Mouse (Mus musculus): ENCODE measurements around the gene Asic2.
A peak's percentile ranks its signal among the peaks of the same experiment; 100 is the strongest.

Gene Asic2

GRCm38 (mm10) chr11:80887021-80887420 lies 1081.2 kb downstream of the Asic2 start:
- DNase-seq = peak in 1 of 2 experiments; percentile 29

- DNase-seq = no peak
Observed at GRCm38 (mm10) chr11:80886365-80886764, 1081.9 kb downstream of the Asic2 start.

- DNase-seq = no peak
Observed at GRCm38 (mm10) chr11:80884521-80885231, 1083.6 kb downstream of the Asic2 start.

GRCm38 (mm10) chr11:80882229-80882810 lies 1085.9 kb downstream of the Asic2 start:
- DNase-seq = no peak

GRCm38 (mm10) chr11:80878026-80878425 lies 1090.2 kb downstream of the Asic2 start:
- DNase-seq = no peak

- peak; percentile 60 to 87 for DNase-seq
Observed at GRCm38 (mm10) chr11:80877131-80877651, 1091.1 kb downstream of the Asic2 start.

GRCm38 (mm10) chr11:80872509-80873474 lies 1095.5 kb downstream of the Asic2 start:
- DNase-seq = peak; percentile 18 to 67

- no peak for DNase-seq
Observed at GRCm38 (mm10) chr11:80868039-80868438, 1100.2 kb downstream of the Asic2 start.

- DNase-seq = no peak
Observed at GRCm38 (mm10) chr11:80862941-80863340, 1105.3 kb downstream of the Asic2 start.

GRCm38 (mm10) chr11:80858065-80858464 lies 1110.2 kb downstream of the Asic2 start, which contains the start of gene Spaca3:
Spaca3 (plus strand) TSS chr11:80858365.
- no peak for DNase-seq

GRCm38 (mm10) chr11:80856827-80857226 lies 1111.4 kb downstream of the Asic2 start:
- no peak for DNase-seq

- no peak for DNase-seq
Observed at GRCm38 (mm10) chr11:80854908-80855307, 1113.3 kb downstream of the Asic2 start.

GRCm38 (mm10) chr11:80854430-80854829 lies 1113.8 kb downstream of the Asic2 start:
- no peak for DNase-seq

GRCm38 (mm10) chr11:80853014-80853413 lies 1115.2 kb downstream of the Asic2 start:
- DNase-seq = no peak

- peak in 1 of 2 experiments; percentile 20 for DNase-seq
Observed at GRCm38 (mm10) chr11:80851859-80852258, 1116.4 kb downstream of the Asic2 start.

- DNase-seq = no peak
Observed at GRCm38 (mm10) chr11:80848131-80848530, 1120.1 kb downstream of the Asic2 start.

GRCm38 (mm10) chr11:80846115-80846514 lies 1122.1 kb downstream of the Asic2 start:
- DNase-seq = no peak

- no peak for DNase-seq
Observed at GRCm38 (mm10) chr11:80845486-80845885, 1122.8 kb downstream of the Asic2 start.

- DNase-seq = no peak
Observed at GRCm38 (mm10) chr11:80843435-80843834, 1124.8 kb downstream of the Asic2 start.

GRCm38 (mm10) chr11:80838724-80839123 lies 1129.5 kb downstream of the Asic2 start:
- no peak for DNase-seq

GRCm38 (mm10) chr11:80835841-80836240 lies 1132.4 kb downstream of the Asic2 start:
- no peak for DNase-seq

GRCm38 (mm10) chr11:80835395-80835794 lies 1132.9 kb downstream of the Asic2 start:
- no peak for DNase-seq
